Mouse (Mus musculus) left cerebral cortex, adult 9 months (tissue): ENCODE measurements at regions not wholly inside any gene's neighbourhood (a gene's known extent, or its start where the extent isn't known, plus 50 kb on each side); places are given as distances from the start of the nearest gene placed in this dataset.
A peak's percentile ranks its signal among the peaks of the same experiment; 100 is the strongest.
"Not testable (repeated sequence)": the region's sequence is repeated elsewhere in the genome, so short reads cannot be mapped to it uniquely, and the experiment has no call there.

Experiments used
- DNase-seq, 2 experiments: peaks; one replicate each; pipeline ENCODE4 v3.0.0; 2022; ENCODE audit warnings: low spot score in 2 of 2

DNA sequence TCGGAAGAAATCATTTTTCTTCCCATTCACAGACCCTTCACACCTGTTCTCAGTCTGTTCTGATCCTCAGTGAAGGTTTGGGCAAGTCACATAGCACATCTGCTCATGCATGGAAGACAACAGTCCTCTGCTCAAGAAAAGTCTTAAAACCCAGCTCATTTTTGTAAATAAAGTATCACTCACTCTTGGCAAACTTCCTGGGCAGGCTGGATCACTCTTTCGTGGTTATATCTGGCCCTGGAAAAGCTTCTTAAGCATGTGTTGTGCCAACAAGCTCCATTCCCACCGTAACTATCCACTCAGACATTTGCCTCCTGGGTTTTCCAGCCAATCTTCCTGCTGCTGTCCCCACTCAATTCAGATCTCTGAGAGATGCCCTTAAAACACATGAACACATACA, 103.2 kb upstream of the Cep85l start:
- no peak for DNase-seq

DNA sequence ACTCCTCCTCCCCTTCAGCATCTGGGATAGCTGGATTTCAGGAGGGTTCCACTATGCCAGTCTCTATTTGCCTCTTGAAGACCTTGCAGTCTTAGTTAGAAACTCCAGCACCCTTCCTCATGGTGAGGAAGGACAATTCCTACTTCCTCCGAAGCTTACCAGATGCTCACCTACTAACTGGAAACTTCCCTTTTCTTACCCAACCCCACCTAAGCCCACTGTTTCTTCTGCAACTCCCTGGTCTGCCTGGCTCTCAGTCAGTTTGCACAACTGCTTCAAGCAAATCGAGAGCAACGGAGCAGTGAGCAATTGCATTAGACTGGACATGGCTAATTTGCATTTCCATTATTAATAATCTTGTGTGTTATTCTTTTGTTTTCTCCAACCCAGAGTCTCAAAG, 90.5 kb upstream of the Cep85l start:
- DNase-seq: no peak

DNA sequence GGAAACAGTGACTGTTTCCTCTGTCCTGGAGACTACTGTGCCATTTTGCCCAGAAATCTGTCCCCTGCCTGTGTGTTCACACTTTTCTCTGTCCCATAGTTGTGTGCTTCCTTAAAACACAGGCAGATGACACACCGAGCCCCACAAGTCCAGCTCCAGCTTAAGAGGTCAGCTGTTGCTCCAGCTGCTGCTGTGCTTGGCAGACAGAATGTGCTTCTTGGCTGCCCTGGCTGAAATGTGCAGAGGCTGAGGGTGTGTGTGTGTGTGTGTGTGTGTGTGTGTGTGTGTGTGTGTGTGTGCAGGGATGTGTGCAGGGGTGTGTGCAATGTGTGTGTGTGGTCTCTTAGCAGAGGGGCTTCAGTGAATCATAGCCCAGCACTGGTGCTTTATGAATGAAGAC, 89.9 kb upstream of the Cep85l start:
- DNase-seq: no peak

DNA sequence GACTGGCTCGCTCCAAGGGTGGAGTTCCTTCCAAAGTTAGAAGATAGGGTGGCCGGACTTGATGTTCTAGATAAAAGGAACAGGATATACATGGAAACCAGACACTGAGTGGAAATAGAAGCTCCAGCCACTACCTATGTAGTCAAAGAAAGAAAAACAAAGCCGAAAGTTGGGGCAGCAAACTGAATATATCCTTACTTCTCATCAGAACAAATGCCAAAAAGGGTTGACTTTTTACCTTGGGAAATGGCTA, 88.5 kb upstream of the Cep85l start:
- no peak for DNase-seq

DNA sequence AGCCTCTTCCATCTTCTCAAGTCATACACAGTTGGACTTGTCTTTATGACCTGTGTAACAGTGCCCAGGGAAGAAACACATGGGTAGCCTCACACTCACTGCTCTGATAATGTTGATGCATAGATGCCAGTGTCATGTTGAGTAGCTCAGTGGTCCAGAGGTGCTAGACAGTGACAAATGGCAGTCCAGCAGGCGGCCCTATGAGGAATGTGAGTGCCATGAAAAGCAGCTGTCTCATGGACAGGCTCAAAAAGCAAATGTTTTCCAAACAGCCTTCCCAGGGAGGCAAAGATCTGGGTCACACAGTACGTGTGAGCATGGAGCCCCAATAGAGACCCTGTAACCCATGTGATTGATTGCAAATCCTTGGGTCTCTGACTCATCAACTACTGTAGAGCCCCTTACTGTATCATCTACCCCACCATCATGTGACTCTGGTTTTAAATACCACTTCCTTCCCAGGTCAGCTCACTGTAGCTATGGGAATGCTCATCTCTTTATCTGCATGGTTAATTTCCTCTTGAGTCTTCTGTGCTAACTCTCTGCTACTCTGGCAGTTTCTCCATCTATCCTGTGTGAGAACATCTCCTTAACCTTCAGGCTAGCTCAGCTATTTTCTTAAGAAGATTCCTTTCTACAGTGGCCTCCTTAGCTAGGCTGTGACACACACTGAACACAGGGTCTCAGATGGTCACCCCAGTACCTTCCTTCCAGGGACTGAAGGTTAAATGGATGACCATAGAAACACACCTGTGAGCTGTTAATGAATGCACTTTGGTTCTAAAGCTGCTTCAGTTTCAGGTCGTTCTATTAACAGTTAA, 87.9 kb upstream of the Cep85l start:
- DNase-seq: no peak

DNA sequence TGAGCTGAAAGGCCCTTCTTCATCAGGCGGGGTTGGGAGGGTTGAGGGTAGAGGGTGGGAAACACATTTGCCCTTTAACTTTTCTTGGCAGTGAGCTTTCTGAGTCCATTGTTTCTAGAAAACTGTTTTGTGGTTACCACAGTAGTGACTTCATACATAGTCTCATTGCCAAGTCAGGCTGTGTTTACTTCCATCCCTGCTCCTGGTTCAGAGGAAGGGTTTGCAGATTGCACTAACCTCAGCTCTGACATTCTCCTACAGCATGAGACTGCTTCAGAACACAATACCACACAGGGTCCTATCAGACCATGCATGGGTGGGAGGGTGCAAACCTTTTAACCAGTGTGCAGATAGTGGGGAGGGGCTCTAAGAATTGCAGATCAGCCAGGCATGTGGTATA, 87.1 kb upstream of the Cep85l start:
- no peak for DNase-seq

DNA sequence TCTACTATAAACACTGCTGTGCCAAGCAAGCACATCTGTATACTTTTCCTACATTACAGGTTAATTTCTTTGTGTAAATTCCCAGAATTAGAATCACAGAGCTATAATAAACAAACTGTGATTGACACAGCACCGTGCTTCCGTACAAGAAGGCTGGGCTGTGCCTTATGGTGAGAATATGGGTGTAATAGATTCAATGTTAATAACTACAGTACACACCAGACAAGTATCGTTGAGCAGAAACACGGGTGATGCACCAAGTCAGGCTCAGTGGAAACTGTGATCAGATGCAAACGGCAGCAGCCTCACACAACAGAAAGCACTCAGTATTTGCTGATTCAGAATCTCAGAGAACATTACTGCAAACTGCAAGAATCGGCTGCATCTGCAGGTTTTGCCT, 86.5 kb upstream of the Cep85l start:
- no peak for DNase-seq

DNA sequence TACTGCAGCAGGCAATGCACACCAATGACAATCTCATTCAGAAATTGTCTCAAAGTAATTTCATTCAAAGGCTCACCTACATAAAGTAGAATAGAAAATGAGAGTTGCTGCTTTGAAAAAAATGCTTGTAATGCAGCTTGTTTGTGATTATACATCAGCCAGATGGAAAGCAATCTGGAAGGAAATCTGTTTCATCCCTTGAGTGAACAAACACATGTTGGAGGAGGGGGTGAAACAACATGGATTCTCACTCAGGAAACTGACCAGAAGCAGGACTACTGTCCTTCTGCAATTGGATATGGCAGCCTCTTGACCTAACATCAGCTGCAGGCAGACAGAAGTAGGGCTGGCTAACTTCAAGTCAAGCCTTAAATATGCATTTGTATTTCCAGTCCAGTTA, 84.8 kb upstream of the Cep85l start:
- DNase-seq: no peak

DNA sequence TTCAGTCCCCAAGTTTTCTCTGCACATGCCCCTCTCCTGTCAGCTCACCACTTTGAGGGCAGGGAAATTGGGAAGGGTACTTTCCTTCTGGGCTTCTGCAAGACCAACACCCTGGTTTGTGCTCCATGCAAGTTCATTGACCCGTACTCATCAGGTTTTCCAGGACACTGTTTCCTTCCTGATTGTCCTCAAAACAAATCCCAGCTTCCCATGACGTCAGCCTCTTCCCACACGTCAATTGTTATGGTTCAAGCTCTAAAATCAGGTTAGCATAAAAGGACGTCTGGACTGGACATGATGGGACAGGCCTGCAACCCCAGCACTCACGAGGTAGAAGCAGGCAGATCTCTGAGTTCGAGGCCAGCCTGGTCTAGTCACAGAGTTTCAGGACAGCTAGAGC, 84.3 kb upstream of the Cep85l start:
- no peak for DNase-seq

DNA sequence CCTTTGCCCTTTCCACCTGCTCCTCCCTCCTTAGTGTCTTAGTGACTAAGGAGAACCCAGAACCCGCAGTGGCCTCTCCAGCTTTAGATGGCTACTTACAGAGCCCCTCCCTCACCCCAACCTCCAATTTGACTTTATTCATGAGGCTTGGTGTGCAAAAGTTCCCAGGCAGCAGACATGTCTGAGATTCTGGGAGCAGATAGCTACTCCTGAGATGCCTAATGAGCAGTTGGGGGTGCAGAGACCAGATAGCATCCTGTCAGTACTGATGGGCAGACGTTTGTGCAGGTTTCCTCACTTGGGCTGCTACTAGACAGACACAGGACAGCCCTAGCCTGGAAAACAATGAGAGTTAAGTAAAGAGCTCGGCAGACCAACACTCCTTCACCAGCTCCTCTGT, 83.7 kb upstream of the Cep85l start:
- no peak for DNase-seq

DNA sequence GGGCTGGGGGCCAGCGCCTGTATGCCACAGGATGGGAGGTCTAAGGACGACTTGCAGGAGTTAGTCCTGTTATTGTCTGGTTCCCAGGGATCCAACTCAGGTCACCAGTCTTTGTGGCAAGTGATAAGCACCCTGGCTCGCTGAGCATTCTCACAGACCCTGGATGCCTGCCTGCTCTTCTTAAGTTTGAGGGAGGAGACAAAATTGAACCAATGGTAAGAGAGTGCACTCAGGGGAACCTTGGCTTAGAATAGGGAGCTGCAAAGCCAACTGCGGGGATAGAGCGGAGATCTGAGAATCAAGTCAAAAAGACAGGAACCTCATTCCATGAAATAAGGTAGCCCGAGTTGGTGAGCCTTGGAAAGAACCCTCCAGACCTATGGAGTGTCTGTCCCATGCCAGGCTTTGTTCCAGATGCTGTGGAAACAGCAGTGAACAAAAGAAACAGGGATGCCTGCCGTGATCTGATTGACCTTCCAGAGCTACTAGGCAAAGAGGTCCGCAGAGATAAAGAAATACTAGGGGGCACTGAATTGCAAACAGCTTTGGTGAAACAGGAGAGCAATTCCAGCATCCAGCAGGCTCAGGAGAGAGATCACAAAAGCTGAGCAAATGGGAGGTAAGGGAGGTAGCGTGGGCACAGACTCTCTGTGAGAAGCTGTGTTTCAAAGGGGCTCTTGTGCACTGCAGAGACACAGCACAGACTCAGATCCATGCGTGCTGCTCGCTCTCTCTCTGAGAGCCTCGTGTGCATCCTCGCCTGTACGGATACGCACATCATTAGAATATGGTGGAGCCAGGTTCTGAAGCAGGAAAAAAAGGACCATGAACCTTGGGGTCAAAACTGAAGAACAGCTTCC, 82.9 kb upstream of the Cep85l start:
- DNase-seq: peak in 1 of 2 experiments; percentile 9

DNA sequence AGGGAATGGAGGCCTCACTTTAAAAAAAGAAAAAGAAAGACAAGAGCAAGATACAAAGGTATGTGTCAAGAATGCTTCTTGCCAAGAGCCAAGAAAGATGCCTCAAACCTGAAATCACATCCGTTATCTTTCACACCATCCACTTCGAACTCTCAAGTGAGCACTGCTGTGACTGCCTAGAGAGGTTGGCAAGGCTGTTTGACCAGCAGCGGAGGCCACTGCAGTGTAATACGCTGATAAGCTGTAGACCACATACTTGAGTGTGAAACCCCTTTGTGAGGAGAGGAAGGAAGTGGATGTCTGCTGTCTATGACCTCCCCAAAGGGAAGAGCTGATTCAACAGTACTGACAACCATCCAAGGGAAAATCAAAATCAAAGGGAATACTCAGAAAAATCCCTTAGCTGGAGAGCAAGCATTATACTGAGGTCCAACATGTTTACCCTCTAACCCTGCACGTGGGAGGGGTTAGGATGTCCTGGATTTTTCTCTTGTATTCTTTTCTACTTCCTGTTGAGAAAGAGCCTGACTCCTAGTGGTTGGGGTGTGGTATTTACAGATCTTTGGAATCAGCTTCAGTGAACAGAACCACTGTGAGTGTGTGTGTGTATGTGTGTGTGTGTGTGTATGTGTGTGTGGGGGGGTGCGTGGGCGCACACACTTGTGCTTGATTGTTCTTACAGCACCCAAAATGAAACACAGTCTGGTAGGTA, 81.5 kb upstream of the Cep85l start:
- DNase-seq: no peak

DNA sequence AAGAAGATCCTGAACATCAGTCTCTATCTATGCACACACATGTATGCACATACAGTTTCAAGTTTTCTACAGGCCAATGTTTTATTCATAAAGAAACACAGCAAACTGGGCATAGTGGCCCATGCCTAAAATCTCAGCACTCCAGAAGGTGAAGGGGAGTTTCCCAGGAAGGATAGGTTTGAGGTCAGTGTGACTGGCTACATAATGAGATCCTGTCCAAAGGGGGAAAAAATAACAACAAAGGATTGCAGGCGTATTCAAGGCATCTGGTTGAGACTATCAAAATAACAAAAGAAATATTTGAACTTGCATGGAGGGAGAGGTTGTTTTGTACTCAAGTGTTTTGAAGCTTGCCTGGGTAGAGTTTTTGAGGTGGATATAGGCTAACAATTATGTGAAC, 80.0 kb upstream of the Cep85l start:
- not testable (repeated sequence) for DNase-seq

DNA sequence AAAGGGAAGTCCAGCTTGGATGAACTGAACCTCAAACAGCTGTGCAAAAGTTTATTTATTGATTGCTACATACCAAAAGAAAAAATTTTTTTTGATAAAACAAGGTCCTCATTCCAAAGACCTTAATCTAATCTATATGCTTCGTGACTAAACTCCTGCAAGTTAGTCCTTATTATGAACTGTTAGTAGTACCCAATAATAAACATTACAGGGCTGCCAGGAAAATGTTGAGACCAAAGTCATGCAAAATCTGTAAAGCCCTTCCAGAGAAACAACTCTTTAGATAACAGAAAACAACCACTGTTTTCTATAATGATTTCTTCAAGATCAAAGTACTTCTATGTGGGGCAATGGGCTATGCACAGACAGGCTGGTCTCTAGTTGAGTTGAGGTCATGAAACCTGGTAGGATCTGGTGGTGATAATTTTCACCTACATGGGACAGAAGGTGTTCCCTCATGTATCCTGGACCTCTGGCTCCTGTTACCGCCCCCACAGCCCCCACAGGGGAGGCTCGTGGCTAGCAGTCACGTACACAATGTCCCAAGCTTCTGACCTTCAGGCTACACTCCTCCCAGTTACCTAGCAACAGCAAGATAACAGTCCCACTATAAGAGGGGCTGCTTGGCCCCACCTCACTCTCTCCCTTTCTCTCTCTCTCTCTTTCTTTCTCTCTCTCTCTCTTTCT, 76.4 kb upstream of the Cep85l start:
- no peak for DNase-seq

DNA sequence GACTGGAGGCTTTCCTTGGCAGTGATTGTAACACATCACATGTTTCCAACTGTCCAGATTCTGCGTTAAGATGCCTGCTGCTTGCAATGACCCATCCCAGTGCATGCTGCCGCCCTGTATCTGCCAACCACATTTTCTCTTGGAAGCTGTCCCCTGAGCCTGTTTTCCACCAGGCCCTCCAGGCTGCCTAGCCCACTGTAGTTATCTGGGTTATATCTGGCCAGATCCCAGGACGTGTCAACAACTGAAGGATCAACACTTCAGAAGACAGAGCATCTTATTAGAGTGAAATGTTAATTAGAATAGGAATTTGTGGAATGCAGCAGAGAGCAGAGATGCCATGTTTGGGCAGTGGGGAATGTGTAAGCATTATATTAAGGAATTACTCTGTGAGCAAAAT, 65.0 kb upstream of the Cep85l start:
- DNase-seq: no peak

DNA sequence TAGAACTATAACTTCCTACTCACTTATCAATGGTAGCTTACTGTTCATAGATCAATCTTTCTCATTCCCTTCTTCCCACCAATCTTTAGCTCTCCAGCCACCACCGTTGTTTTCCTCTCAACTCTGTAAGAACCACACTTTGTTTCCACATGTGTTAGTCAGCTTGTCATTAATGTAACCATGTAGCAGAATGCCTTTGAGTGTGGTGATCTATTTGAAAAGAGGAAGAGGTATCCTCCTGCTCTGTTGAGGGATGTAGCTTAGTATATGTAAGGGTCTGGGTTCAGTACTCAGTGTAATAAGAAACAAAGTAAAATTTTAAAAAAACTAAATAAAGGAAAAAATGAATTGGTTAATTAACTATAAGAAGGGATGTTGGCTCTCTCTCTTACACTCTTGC, 63.7 kb upstream of the Cep85l start:
- DNase-seq: no peak

DNA sequence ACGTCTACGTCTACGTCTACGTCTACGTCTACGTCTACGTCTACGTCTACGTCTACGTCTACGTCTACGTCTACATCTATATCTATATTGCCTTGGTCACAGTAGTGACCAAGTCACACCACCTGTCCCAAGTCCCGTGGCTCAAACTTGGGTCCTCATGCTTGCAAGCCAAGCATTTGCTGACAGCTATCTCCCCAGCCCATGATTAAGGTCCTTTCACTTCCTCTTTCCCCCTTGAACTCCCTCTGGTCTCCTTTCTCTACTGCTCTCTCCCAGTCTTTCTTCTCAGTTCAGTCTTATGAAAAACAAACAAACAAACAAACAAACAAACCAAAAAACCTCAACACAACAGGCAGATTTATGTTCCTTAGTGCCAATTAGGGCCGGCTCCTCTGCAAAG, 63.2 kb upstream of the Cep85l start:
- no peak for DNase-seq

DNA sequence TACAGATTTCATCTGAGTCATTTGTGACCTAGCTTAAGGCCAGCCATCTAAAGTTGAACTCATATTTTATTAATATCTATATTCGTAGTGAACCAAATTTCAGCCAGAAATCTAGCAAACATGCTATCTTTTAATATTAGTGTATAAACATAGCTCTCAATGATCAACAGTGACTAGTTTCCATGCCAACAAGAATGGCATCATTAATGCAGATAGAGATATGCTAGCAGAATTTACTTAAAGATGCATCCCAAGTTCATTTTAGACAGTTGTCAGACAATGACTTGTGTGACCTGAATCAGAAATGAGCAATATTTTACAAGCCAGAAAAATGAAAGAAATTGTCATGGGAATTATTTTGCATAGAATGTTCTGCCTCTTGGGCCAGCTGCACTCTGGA, 60.5 kb upstream of the Cep85l start:
- DNase-seq: no peak

DNA sequence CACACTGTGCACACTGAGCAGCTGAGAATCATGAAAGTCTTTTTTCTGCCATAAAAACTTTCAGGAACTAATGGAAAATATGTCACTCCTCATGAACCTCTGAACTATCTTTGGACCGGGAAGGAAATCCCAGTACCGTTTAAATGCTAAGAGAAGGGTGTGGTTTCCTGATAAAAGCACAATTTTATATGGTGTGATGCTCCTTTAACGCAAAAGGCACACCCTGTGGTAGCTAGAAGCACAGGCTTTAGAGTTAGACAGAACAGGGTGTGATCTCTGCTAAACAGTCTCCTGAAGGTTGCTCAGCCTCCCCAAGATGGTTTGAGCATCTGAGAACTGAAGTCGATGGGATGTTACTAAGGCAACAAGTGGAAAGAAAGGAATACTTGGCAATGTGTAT, 58.6 kb upstream of the Cep85l start:
- DNase-seq: no peak

DNA sequence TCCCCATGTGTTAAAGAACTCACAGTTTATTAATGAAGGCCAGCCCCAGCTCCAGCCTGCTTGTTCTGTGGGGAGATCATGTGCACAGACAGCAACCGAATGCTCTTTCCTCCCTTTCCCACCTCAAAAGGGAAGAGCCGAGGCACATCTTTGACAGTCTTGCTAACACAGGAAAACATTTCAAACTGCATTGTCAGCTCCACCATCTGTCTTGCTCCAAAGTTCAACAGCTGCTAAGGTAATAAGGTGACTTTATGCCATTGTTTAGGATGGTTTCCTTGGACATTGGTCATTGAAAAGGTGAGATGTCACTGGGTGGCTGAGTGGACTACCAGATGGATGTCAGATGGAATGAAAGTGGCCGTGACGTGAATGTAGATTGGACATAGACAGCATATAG, 58.0 kb upstream of the Cep85l start:
- no peak for DNase-seq

DNA sequence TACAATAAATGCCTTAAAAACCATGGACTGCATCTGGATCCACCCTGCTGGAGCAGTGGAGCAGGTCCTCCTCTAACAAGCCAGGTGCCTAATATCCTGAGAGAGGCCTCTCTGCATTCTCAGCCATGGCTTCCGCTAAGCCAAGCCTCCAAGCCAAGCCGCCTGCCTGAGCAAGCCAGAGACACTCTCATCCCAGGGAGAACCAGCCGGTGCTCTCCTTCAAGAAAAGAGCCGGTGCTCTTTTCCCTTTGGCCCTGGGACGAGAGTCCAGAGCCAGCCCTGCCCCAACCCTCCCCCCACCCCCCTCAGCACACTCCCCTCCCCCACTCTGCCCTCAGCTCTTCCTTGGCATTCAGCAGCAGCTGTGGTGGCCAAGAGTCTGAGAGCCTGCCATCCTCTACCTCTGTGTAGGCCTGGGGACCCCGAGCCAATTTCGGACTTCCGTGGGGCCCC, 56.3 kb upstream of the Cep85l start:
- DNase-seq: no peak

DNA sequence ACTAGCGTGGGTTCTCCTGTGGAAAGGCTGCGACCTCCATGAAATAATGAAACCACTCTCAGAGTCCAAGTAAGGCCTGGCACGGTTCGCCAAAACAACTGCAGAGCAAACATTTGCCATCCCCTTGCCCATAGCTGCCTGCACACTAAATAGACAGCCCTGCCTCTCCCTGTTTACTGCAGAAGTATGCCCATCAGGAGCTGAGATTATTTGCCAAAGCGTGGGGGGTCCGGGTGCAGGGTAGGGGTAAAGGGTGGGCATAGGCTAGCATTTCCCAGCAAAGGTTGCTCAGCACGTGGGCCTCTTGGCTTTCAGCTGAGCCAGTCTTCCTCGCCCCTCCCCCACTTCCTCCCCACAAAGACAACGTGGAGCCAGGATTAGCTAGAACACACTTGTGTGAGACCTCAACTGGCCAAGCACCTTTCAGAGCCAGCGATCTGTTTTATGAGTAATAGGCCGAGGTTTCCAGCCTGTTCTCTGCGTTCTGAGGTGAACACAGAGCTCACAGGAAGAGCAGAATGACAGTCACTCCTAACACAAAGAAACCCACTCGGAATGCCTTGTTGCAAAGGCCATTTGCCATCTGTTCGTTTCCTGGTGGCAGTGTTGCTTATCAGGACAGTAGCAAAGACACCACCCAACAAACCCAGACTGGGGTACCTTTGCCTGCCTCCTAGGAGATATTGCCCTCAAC, 55.6 kb upstream of the Cep85l start:
- DNase-seq: peak in 1 of 2 experiments; percentile 34
